Mouse (Mus musculus): Measurements from ENCODE around the gene Pigyl.
A peak's percentile ranks its signal among the peaks of the same experiment; 100 is the strongest.

Pigyl gene

DNA sequence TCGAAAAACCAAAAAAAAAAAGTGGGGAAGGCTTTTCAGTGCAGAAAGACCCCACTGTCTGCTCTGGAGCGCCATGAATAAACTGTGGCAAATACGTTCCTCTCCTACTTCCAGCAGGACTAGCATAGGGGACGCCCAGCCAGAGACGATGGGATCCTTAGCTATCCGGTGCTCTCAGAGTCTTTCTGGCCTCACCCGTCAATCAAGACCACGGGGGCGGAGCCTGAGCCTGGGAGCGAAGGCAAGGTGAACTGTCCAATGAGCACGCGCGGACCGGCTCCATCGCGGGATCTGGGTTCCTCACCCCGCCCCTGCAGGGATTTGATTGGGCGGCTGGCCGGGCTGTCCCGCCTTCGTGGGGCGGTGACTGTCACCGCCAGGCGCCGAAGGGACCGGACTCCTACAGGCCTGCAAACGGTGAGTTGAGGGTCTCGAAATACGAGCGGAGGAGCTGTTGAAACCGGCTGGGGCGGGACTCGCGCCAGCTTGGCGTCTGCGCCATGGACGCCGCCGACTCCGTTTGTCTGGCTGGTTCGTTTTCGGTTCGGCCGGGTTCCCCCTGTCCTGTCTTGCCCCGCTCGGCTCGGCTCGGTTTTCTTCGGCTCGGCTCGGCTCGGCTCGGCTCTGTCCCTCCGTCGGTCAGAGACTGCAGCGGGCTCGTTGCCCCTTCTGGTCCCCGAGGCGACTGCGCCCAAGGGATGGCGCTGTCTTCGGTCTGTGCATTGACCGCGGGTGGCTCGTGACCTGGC, at the start of gene Pigyl:
Gene Pigyl (plus strand): TSS at position 350 of the 749 bp plus-strand sequence.
- DNase-seq (ENCODE audit: low read depth in 1 of 2, low spot score in 2 of 2): peak; percentile 94 to 96

GRCm38 (mm10) chr9:22108194-22108593, 48.5 kb upstream of the Pigyl start:
- no peak for DNase-seq (ENCODE audit: low read depth in 1 of 2, low spot score in 2 of 2)

DNA sequence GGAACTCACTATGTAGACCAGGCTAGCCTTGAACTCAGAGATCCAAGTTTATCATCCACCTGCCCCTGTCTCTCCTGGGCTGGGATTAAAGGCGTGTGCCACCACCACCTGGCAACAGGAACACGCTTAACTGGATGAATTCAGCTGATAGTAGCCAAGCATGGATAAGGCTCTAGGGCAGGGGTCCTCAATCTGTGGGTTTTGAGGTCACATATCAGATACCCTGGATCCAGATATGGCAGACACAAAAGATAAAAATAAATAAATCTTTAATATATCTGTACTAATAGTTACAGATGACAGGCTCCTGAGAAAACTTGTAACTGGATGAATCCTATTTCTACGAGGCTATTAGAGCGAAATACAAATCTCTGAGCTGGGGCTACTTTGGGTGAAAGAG, 41.0 kb upstream of the Pigyl start:
- no peak for DNase-seq (ENCODE audit: low read depth in 1 of 2, low spot score in 2 of 2)

DNA sequence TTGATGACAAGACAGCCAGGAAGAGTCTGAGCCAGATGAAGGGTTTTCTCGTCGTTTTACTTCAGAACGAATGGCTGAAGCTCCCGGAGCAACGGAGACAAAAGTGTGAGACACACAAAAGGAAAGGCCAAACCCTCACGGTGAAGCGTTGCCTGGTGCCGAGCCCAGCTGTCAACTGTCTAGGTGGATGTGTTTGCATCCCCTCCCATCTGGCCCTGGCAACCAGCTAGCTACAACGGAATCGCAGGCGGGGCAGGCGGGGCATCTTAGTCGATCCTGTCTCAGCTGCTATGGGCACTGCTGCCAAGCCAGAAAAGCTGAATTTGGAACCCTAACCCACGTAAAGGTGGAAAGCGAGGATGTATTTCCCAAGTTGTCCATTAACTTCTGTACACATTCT, 40.6 kb upstream of the Pigyl start:
- DNase-seq (ENCODE audit: low read depth in 1 of 2, low spot score in 2 of 2): no peak

DNA sequence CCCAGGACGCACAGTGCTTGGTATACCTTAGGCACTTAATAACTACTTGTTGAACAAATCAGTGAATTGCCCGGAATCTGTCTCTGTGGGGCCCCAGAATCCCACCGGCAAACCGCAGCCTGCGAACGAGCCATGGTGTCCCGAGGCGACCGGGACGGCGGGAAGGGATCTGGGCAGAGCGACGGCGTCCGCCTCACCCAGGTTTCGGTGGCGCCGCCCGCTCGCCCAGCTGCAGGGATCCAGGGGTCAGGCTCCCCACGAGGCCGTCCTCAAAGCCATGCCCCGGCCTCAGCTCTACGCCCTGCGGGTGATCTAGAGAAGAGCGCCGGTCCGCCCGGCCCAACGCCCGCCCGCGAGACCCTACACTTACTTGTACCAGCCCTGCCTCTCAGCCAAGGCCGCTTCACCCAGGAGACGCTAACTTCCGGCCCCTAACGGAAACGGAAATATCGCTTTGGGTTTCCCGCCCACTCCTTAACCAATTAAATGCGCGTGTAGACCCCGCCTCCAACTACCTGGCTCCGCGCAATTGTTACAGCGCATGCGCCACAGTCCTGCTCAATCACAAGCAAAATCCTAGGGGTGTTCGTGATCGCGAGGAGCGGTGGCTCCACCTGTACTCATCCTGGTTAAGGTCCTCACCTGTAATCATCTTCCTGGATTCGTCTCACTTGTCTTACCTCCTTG, 39.8 kb upstream of the Pigyl start, which contains the start of gene Elof1:
Gene Elof1 (minus strand): TSS at position 433 of the 687 bp plus-strand sequence.
- peak; percentile 78 to 81 for DNase-seq (ENCODE audit: low read depth in 1 of 2, low spot score in 2 of 2)

DNA sequence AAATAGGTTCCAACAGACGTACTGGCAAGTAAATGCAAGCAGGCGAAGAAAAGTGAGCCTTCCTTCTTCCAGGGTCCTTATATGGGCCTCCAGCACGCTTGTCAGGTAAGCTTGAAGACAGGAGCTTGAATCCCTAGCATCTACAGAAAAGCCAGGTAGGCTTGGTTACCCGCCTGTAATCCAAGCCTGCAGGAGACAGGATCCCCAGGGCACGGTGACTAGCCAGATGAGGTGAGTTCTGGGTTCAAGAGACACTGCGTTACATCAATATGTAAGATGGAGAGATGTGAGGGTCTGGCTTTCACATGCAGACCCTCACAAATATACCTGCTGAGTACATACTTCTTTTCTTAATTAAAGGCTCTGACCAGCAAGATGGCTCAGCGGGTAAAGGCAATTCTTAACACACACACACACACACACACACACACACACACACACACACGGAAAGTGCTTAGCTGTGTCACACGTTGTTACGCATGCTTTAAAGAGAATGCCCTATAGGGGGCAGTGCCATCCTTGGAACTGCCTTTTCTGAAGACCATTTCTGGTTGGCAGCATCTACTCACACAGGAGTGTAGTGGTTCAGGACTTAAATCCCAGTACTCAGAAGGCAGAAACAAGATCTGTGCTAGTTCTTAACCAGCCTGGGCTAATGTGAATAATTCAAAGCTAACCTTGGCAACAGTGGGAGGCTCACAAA, 38.7 kb upstream of the Pigyl start:
- DNase-seq (ENCODE audit: low read depth in 1 of 2, low spot score in 2 of 2): peak; percentile 23 to 51

DNA sequence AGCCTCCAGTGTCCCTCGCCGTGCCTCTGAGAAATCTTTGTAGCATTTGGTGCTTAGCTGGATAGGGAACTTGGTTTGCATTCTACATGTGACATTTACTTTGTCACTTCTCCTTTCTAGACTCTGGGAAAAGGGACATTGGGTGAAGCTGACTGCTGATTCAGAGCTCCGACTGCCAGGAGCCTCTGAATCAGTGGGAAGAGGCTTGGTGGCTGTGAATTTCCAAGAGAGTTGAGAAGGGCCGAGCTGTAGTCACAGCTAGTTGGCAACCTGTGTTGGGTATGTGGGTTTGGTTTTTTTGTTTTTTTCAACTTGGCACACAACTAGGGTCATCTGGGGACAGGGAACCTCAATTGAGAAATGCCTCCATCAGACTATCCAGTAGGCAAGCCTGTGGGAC, 37.1 kb upstream of the Pigyl start:
- peak; percentile 48 to 60 for DNase-seq (ENCODE audit: low read depth in 1 of 2, low spot score in 2 of 2)

DNA sequence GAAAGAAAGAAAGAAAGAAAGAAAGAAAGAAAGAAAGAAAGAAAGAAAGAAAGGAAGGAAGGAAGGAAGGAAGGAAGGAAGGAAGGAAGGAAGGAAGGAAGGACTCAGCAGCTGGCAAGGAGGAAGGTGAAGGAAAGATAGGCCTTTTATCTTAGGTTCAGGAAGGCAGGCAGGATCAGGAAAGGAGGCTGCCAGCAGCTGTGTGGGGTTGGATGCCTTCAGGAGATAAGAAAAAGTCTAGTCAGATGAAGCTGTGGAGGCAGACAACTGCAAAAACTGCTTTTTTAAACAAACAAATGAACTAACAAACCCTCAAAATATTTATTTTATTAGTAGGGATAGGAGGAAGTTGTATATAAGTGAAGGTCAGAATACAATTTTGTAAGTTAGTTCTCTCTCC, 35.1 kb upstream of the Pigyl start:
- no peak for DNase-seq (ENCODE audit: low read depth in 1 of 2, low spot score in 2 of 2)

GRCm38 (mm10) chr9:22122005-22122404, 34.6 kb upstream of the Pigyl start:
- no peak for DNase-seq (ENCODE audit: low read depth in 1 of 2, low spot score in 2 of 2)

GRCm38 (mm10) chr9:22123069-22123609, 33.5 kb upstream of the Pigyl start:
- DNase-seq (ENCODE audit: low read depth in 1 of 2, low spot score in 2 of 2): no peak

DNA sequence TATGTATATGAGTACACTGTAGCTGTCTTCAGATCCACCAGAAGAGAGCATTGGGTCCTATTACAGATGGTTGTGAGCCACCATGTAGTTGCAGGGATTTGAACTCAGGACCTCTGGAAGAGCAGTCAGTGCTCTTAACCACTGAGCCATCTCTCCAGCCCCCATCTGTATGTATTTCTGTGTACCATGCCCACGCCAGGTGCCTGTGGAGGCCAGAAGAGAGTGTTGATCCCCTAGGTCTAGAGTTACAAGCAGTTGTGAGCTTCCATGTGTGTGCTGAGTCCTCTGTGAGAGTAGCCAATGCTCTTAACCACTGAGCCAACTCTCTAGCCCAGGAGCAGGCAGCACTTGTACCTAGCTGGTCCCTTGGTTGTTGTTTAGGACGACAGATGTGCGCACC, 32.5 kb upstream of the Pigyl start:
- no peak for DNase-seq (ENCODE audit: low read depth in 1 of 2, low spot score in 2 of 2)

DNA sequence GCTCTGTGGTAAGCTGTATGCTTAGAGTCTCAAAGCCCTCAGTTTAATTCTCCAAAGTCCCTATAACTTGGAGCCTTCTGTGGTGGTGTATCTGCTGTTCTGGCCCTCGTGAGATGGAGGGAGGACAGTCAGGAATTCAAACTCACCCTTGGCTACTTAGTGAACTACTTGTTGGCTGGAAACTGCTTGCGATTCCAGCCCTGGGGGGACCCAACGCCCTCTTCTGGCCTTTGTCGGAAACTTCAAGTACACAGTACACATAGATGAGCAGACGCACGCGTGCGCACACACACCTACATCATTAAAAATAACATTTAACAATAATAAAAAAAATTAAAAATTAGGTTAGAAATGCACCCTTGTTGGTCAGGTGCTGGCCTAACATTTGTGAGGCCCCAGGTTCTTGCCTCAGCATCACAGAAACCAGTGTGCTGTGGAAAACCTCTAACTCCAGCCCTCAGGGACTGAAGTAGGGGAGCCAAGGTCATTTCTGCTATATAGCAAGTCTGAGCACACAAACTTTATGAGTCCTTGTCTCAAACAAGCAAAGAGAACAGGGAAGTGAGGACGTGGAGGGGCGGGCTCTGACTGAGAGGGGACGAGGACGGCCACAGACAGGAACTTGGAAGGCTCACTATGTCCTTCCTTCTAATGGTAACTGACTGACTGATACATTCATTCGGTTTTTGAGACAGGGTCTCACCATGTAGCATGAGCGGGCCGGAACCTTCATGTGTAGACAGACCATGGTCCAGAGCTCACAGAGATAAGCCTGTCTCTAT, 31.2 kb upstream of the Pigyl start:
- DNase-seq (ENCODE audit: low read depth in 1 of 2, low spot score in 2 of 2): peak; percentile 50 to 59

DNA sequence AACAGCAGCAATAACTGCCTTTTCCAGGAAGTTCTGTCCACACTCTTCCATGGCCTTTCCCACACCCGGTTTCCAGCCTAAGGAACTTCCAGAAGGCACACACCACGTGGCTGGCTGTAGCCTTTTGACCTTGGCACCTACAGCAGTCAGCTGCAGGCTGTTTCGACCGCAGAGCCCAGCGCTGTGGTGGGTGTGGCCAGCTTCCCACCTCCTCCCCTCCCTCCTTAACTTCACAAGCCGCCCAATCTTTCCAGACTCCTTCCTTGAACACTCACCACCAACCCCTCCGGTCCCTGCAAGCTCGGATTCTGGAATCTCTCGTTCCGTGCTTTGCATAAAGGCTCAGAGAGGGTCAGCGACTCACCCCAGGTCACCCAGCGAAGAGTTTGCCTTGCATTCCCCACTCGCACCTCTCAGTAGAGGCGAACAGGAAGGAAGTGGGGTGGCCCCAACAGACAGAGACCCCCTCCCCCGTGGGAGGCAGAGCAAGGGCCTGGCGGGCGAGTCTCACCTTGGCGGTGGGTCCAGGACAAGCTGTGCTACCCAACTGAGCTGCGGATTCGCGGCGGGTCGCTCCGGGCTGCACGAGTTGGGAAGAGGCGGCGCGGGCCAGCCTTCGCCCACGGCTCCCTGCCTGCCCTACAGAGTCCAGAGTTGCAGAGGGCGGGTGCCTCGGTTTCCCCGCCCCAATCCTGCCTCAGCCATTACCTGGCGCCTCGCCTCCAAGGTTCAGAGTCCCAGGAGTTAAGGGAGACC, 25.2 kb upstream of the Pigyl start:
- DNase-seq (ENCODE audit: low read depth in 1 of 2, low spot score in 2 of 2): no peak

DNA sequence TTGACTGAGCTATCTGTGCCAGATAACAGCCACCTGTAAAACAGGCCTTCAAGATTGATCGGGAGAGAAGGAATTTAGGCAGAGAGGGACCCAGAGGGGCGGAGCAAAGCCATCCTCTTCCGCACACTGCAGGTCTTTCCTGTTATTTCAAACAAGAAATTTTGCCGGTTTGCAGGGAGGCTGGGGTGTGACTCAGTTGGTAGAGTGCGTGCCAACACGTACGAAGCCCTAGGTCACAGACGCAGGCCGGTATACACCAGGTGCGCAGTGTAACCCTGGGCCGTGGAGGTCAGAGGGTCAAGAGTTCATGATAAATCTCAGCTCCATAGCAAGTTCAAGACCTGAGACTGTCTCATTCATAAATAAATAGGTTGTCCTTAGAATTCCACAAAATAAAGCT, 24.4 kb upstream of the Pigyl start:
- DNase-seq (ENCODE audit: low read depth in 1 of 2, low spot score in 2 of 2): no peak

DNA sequence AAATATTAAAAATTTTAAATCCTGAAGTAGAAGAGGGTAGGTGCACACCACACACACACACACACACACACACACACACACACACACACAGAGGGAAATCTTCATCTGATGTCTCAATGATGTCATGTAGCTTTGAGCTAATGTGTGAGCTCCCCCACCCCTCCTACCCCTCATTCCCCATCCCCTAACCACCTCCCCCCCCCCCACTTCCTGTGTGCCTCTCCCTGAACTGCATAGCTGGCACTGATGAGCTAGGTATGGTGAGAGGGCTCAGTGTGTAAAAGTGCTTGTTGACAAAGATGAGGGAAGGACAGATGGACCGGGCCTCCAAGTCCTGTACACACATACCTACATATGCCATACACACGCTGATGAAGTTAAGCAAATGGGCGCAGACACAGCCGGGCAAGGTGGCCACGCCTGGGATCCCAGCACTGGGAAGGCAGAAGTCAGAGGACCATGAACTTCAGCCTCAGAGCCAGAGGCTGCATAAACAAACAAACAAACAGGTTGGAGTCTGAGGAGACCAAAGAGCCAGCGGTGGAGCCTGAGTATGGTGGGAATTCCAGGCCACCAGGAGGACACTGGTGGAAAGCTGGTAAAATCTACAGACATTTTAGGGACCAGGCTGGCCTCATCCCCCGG, 22.3 kb upstream of the Pigyl start:
- DNase-seq (ENCODE audit: low read depth in 1 of 2, low spot score in 2 of 2): no peak

GRCm38 (mm10) chr9:22134988-22135643, 21.5 kb upstream of the Pigyl start:
- no peak for DNase-seq (ENCODE audit: low read depth in 1 of 2, low spot score in 2 of 2)

DNA sequence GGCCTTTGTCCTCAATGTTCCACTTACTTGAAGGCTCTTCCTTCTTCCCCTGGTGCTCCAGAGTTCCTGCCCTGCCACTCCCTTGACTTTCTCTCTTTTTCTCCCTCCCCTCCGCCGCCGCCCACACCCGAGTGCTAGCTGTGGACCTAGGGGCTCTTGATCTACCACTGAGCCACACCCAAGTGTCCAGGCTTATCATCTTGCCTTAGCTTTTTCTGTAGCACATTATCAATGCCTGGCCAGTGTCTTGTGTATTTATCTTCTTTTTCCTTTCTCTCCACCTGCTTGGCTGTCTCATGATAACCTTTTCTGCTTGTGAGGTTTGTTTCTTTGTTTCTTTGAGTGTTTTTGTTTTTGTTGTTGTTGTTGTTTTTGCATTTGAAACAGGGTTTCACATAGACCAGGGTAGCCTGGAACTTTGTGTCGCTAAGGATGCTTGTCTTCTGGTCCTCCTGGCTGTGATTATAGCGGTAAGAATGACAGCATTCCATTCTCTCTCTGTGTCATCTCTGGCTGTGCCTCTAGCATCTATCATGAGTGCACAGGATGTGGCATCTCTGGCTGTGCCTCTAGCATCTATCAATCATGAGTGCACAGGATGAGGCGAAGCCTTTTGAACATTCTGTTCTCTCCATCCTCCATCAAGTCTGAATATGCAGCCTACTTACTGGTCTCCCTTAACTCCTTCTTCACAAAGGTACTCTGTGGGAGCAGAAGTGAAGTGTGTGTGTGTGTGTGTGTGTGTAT, 20.8 kb upstream of the Pigyl start, which contains the start of gene Acp5:
Gene Acp5 (minus strand): TSS at position 68 of the 747 bp plus-strand sequence.
- DNase-seq (ENCODE audit: low read depth in 1 of 2, low spot score in 2 of 2): no peak

GRCm38 (mm10) chr9:22136765-22137547, 19.7 kb upstream of the Pigyl start:
- no peak for DNase-seq (ENCODE audit: low read depth in 1 of 2, low spot score in 2 of 2)

Measured in monocyte, adult 2 months (primary cell).